In genomic region chr13:113815697-113816420, GRCm38 (mm10) we compare ENCODE assay signal across 8 mouse cellular contexts. TPM values are rescaled to one million over a fixed set of nuclear protein-coding genes. Genes with fewer than 3 reads are reported as not detected.
DNase-seq lines count a peak whose midpoint lies in the region; ATAC-seq and TF ChIP-seq lines count a peak whose summit lies in the region.

No protein-coding gene starts in this region.

- TF ChIP-seq CTCF in kidney, postnatal 0 days (IDR thresholded peaks at IDR 0.05; ENCODE audit: low read depth) = no peak

- ATAC-seq in kidney, postnatal 0 days (replicated peaks; ENCODE audit: low FRiP score, low read depth) = peak; percentile 75
- ATAC-seq in erythroblast, adult 5-6 weeks (replicated peaks; ENCODE audit: low FRiP score, poor library complexity, severe bottlenecking) = peak; percentile 66
- peak; percentile 92 for ATAC-seq in liver, embryonic 15.5 days (ENCODE audit: insufficient read depth)

- no peaks in the 10 kb centered on the region for H3K9me3 ChIP-seq in kidney, postnatal 0 days (replicated peaks; ENCODE audit: low read length)
- H3K9me3 ChIP-seq in liver, embryonic 15.5 days (replicated peaks) = no peaks in the 10 kb centered on the region

- H3K9ac ChIP-seq in kidney, postnatal 0 days (ENCODE audit: low read depth, low read length) = no peak overlapping the region
- H3K9ac ChIP-seq in liver, embryonic 15.5 days = no peak overlapping the region

- peaks cover 28% of the 10 kb centered on the region for H3K4me1 ChIP-seq in kidney, postnatal 0 days (replicated peaks; ENCODE audit: insufficient read depth, low read length)
- H3K4me1 ChIP-seq in liver, embryonic 15.5 days (replicated peaks) = peaks cover 59% of the 10 kb centered on the region

- WGBS in kidney, postnatal 0 days = 24% methylated on average over 15 of the region's 15 CpGs
- 31% methylated on average over 15 of the region's 15 CpGs for WGBS in liver, embryonic 15.5 days (ENCODE audit: insufficient replicate concordance)

- peak overlapping the region; percentile 22; the same call in 1 of the 2 replicates for H3K27ac ChIP-seq in kidney, postnatal 0 days
- no peak overlapping the region for H3K27ac ChIP-seq in liver, embryonic 15.5 days (replicated peaks)

- H3K4me2 ChIP-seq in kidney, postnatal 0 days (ENCODE audit: low read length) = peak overlapping the region; percentile 2
- peak overlapping the region; percentile 58 for H3K4me2 ChIP-seq in liver, embryonic 15.5 days

- intact Hi-C loops in gastrocnemius, postnatal 14 days (cut with DNase I; ENCODE audit: low total_unique reads) = no loop called here

- H3K4me3 ChIP-seq in kidney, postnatal 0 days (replicated peaks; ENCODE audit: low read depth, low read length) = no peak overlapping the region
- H3K4me3 ChIP-seq in liver, embryonic 15.5 days (replicated peaks) = peak overlapping the region; percentile 8; the same call in 1 of the 2 replicates

- peak; percentile 87 for DNase-seq in kidney, postnatal 0 days (ENCODE audit: low spot score)
- DNase-seq in kidney, adult 18-20 months = no peak
- peak; percentile 5 for DNase-seq in T-cell, adult 2 months (ENCODE audit: low spot score)
- DNase-seq in gastrocnemius, postnatal 14 days = no peak
- no peak for DNase-seq in gastrocnemius, postnatal 4 days (ENCODE audit: low spot score in 2 of 2)
- no peak for DNase-seq in kidney, postnatal 25 days

- no peaks in the 10 kb centered on the region for H3K27me3 ChIP-seq in kidney, postnatal 0 days (ENCODE audit: insufficient read depth, low read length)
- no peaks in the 10 kb centered on the region for H3K27me3 ChIP-seq in liver, embryonic 15.5 days

- no peaks in the 10 kb centered on the region for H3K36me3 ChIP-seq in kidney, postnatal 0 days (ENCODE audit: insufficient read depth, low read length)
- no peaks in the 10 kb centered on the region for H3K36me3 ChIP-seq in liver, embryonic 15.5 days (replicated peaks)

RNA-seq across cellular contexts. Expression of gene Arl15, which starts 21.6 kb away (rescaled TPM):
- polyA plus RNA-seq in kidney, postnatal 0 days (2015; fragmentation: Nextera tagmentation; extraction: Ambion mirVana) = 10.8 and 12.6 TPM in 2 replicates
- 1.3 and 7.3 TPM in 2 replicates for total RNA-seq in erythroblast, adult 5-6 weeks (2015; ENCODE audit: low replicate concordance)
- 4.0 and 9.0 TPM in 2 replicates for total RNA-seq in erythroblast, adult 5-6 weeks (2017; ENCODE audit: low replicate concordance)
- polyA plus RNA-seq in liver, embryonic 15.5 days (2015; fragmentation: Nextera tagmentation; extraction: Ambion mirVana) = 2.4 and 2.8 TPM in 2 replicates
- 1 to 10 TPM; 5.9 to 8.2 TPM for total RNA-seq in gastrocnemius, postnatal 14 days (2021)
- 10 to 100 TPM; 12.3 to 13.2 TPM for total RNA-seq in gastrocnemius, postnatal 4 days (2021)

Comparison
In these comparisons a context has a peak if more than half of its experiments do, and no peak if none do; other contexts are left out.
1. DNase-seq: peak in kidney, postnatal 0 days (single experiment) and T-cell, adult 2 months (single experiment); none in kidney, adult 18-20 months (single experiment), gastrocnemius, postnatal 14 days (single experiment), gastrocnemius, postnatal 4 days (0 of 2) and kidney, postnatal 25 days (0 of 2).
2. Peak in every context shown above with its lines, with median percentiles within 50 percentile points of each other: ATAC-seq.